Mouse (Mus musculus) hindbrain, embryonic 12.5 days (tissue): ENCODE data around the gene Setd1b. TPM values are rescaled to one million over a fixed set of nuclear protein-coding genes. Genes with fewer than 3 reads are reported as not detected.
"Not testable (repeated sequence)": the region's sequence is repeated elsewhere in the genome, so short reads cannot be mapped to it uniquely, and the experiment has no call there.

Experiments
- ATAC-seq: fragments of 200-750 bp; cut with Nextera tagmentation; 2 replicates; pipeline ENCODE4 v1.8.0; 2017; ENCODE audit warnings: moderate TSS enrichment; ENCODE audit not compliant: low FRiP score
- H3K27ac ChIP-seq: fragments of 300-500 bp; sonication (generic); 2 replicates; pipeline ENCODE4 v1.5.1; 2016; ENCODE audit warnings: mild to moderate bottlenecking
- H3K27me3 ChIP-seq: fragments of 300-500 bp; sonication (generic); 2 replicates; pipeline ENCODE4 v1.6.1; 2016; ENCODE audit warnings: mild to moderate bottlenecking
- H3K36me3 ChIP-seq: fragments of 300-500 bp; sonication (generic); 2 replicates; pipeline ENCODE4 v1.6.1; 2016; ENCODE audit warnings: mild to moderate bottlenecking
- H3K4me1 ChIP-seq: fragments of 300-500 bp; sonication (generic); 2 replicates; pipeline ENCODE4 v1.6.1; 2016
- H3K4me2 ChIP-seq: fragments of 300-500 bp; sonication (generic); replicated peaks from 2 replicates; pipeline ENCODE4 v1.6.1; 2016; ENCODE audit warnings: mild to moderate bottlenecking
- H3K4me3 ChIP-seq: fragments of 300-500 bp; sonication (generic); 2 replicates; pipeline ENCODE4 v1.5.1; 2016; ENCODE audit warnings: mild to moderate bottlenecking
- H3K9ac ChIP-seq: fragments of 300-500 bp; sonication (generic); 2 replicates; pipeline ENCODE4 v1.6.1; 2016; ENCODE audit warnings: mild to moderate bottlenecking, moderate library complexity
- H3K9me3 ChIP-seq: fragments of 300-500 bp; sonication (generic); replicated peaks from 2 replicates; pipeline ENCODE4 v1.6.1; 2016; ENCODE audit warnings: mild to moderate bottlenecking
- WGBS: fragments of 180-500 bp; shearing (Covaris S2); methylation state at CpG from one replicate; pipeline ENCODE4 v1.1.7; 2016; 5-methylcytosine and 5-hydroxymethylcytosine counted together
- polyA plus RNA-seq: library from polyadenylated mRNA; unstranded; fragments of >200 nt; fragmentation: Nextera tagmentation; extraction: Ambion mirVana; gene quantifications from 2 replicates; pipeline ENCODE4 v1.2.1, GENCODE M21; 2016

Gene Setd1b
- polyA plus RNA-seq, 1 experiment from 2014 or later: 13.8 TPM

- 88% methylated on average over 10 of the region's 10 CpGs for WGBS
- H3K27ac ChIP-seq: no peak within 1 kb of the TSS
- no peak within 1 kb of the TSS for H3K4me2 ChIP-seq
- H3K36me3 ChIP-seq: no peaks in the 10 kb centered on the region
- no peaks in the 10 kb centered on the region for H3K27me3 ChIP-seq
- no peaks in the 10 kb centered on the region for H3K4me1 ChIP-seq
- H3K4me3 ChIP-seq: no peak within 1 kb of the TSS
- H3K9me3 ChIP-seq: no peaks in the 10 kb centered on the region
- ATAC-seq: no peak
- no peak within 1 kb of the TSS for H3K9ac ChIP-seq
Measured at GRCm38 (mm10) chr5:123182651-123183050, 40.7 kb downstream of the Setd1b start, which contains the start of gene Hpd. Gene Hpd (minus strand): TSS chr5:123182727.

GRCm38 (mm10) chr5:123185966-123186365 is 44.0 kb downstream of the Setd1b start:
- no peak overlapping the region for H3K4me2 ChIP-seq
- ATAC-seq: no peak
- no peak overlapping the region for H3K9ac ChIP-seq
- no peaks in the 10 kb centered on the region for H3K36me3 ChIP-seq
- H3K27me3 ChIP-seq: no peaks in the 10 kb centered on the region
- H3K9me3 ChIP-seq: no peaks in the 10 kb centered on the region
- no peak overlapping the region for H3K4me3 ChIP-seq
- WGBS: 76% methylated on average over 6 of the region's 6 CpGs
- H3K27ac ChIP-seq: no peak overlapping the region
- H3K4me1 ChIP-seq: no peaks in the 10 kb centered on the region

DNA sequence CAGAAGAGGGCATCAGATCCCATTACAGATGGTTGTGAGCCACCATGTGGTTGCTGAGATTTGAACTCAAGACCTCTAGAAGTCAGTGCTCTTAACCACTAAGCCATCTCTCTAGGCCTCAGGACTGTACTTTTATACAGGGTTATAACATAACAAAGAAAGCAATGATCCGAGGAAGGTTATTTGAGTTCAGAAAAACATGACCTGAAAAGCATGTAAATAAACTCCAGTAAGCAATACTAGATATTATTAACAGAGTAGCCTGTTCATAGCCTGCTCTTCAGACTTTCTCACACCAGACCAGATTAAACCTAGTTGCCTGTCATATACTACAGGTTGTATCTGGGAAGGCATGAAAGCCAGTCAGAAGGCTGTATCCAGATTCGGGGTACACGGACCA is 45.3 kb downstream of the Setd1b start:
- Histone ChIP-seq H3K4me1 (no peaks in the 10 kb centered on the region), H3K36me3 (no peaks in the 10 kb centered on the region), H3K27me3 (no peaks in the 10 kb centered on the region), H3K4me2 (no peak overlapping the region), H3K9ac (no peak overlapping the region), H3K9me3 (no peaks in the 10 kb centered on the region), H3K27ac (no peak overlapping the region), H3K4me3 (no peak overlapping the region)
- WGBS: 88% methylated on average over 3 of the region's 3 CpGs
- ATAC-seq: no peak

DNA sequence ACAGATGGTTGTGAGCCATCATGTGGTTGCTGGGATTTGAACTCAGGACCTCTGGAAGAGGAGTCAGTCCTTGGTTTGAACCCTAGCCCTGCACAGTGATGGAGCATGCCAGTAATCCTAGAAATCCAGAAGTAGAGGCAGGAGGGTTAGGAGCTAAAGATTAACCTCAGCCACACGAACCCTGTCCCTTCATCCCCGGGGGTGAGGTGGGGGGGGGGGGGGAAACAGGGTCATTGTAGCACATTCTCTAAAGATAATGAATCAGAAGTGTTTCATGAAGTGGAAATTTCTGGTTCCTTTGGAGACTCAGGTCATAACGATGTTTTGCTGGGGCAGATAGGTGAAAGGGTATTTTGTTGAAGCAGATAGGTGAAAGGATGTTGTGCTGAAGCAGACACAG is 48.9 kb downstream of the Setd1b start:
- no peak for ATAC-seq
- no peak overlapping the region for H3K9ac ChIP-seq
- no peak overlapping the region for H3K4me3 ChIP-seq
- no peaks in the 10 kb centered on the region for H3K4me1 ChIP-seq
- no peak overlapping the region for H3K4me2 ChIP-seq
- H3K9me3 ChIP-seq: no peaks in the 10 kb centered on the region
- H3K27me3 ChIP-seq: no peaks in the 10 kb centered on the region
- H3K36me3 ChIP-seq: no peaks in the 10 kb centered on the region
- WGBS: 69% methylated on average over 3 of the region's 3 CpGs
- H3K27ac ChIP-seq: no peak overlapping the region

DNA sequence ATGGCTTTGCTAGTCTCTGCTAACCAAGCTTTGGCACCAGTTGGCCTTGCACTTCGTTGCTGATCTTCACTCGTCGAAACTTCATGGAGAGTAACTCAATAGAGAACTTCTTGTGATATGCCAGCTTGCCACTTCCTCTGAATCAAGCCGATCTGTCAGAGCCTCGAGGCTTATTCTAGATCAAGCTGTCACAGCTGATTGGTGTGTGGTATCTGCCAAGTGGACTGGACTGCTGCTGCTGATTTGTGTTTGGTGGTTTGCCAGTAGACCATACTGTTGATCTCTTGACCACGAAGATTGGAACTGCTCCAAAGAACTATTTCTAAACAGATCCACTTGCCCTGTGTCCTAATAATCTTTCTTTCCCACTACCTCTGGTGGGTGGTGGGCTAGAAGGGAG is 49.4 kb downstream of the Setd1b start:
- Histone ChIP-seq H3K4me1 (no peaks in the 10 kb centered on the region), H3K27me3 (no peaks in the 10 kb centered on the region), H3K9me3 (no peaks in the 10 kb centered on the region), H3K36me3 (no peaks in the 10 kb centered on the region), H3K4me2 (no peak overlapping the region), H3K27ac (no peak overlapping the region), H3K4me3 (no peak overlapping the region), H3K9ac (no peak overlapping the region)
- no peak for ATAC-seq
- 85% methylated on average over 6 of the region's 6 CpGs for WGBS

DNA sequence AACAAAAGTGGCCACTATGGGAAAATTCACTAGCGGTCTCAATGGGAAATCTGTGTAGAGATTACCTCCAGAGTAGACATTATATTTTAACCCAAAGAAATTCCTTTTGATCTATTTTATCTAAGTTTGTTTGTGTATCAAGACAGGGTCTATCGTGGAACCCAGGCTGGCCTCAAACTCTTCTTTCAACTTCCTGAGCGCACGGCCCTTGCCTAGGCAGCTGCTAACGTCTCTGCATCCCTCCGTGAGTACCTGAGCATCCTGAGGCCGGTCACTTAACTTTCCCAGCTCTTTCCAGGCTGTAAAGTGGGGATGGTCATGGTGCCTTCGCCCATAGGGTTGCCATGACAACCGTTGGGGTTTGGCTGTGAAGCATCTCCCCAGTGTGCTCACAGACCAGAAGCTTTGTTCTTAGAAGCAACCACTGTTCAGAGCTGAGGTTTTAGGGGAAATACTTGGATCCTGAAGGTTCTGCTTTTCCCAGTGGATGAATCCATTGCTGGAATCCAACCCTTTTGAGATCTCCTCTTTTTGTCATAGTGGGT is 50.7 kb downstream of the Setd1b start:
- no peak overlapping the region for H3K9ac ChIP-seq
- H3K27ac ChIP-seq: no peak overlapping the region
- no peaks in the 10 kb centered on the region for H3K9me3 ChIP-seq
- H3K27me3 ChIP-seq: no peaks in the 10 kb centered on the region
- H3K4me1 ChIP-seq: no peaks in the 10 kb centered on the region
- H3K4me2 ChIP-seq: no peak overlapping the region
- no peaks in the 10 kb centered on the region for H3K36me3 ChIP-seq
- no peak overlapping the region for H3K4me3 ChIP-seq
- ATAC-seq: no peak
- 56% methylated on average over 9 of the region's 9 CpGs for WGBS

DNA sequence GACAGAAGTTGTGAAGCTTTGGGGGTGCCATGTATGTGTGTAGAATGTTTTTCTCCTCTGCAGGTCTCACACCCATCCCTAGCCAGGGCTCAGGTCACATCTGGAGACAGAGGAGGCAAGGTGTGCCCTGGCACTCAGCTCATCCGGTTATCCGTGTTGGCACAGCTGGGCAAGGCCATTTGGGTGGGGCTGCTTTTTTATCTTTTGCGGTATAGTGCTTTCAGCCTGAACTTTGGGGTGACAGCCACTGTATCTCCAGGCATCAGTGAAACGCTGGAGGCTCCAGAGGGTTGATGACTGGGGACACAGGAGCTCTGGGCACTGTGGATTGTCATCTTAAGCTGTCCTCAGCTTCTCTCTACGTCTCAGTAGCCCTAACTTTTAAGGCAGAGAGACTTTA is 51.4 kb downstream of the Setd1b start:
- H3K27me3 ChIP-seq: no peaks in the 10 kb centered on the region
- no peak overlapping the region for H3K9ac ChIP-seq
- 87% methylated on average over 5 of the region's 5 CpGs for WGBS
- no peaks in the 10 kb centered on the region for H3K36me3 ChIP-seq
- H3K9me3 ChIP-seq: no peaks in the 10 kb centered on the region
- H3K27ac ChIP-seq: no peak overlapping the region
- ATAC-seq: no peak
- no peaks in the 10 kb centered on the region for H3K4me1 ChIP-seq
- no peak overlapping the region for H3K4me2 ChIP-seq
- H3K4me3 ChIP-seq: no peak overlapping the region

DNA sequence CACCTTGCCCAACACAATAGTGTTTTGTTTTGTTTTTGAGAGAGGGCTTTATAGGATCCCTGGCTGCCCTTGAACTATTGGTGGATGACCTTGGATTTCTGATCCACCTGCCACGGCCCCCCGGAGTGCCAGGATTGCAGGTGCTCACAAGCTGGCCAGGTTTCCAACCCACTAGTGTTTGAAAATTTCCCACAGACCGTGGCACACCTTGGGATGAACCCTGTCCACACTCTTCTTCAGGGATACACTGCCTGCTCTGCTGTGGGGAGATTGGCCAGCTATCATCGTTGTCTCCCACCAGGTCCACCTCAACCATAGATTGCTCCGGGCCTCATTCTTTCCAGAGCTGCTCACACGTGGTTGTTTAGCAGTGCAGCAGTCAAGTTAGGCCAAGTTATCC is 52.9 kb downstream of the Setd1b start:
- Histone ChIP-seq H3K4me3 (no peak overlapping the region), H3K27ac (no peak overlapping the region), H3K27me3 (no peaks in the 10 kb centered on the region), H3K36me3 (no peaks in the 10 kb centered on the region), H3K4me1 (no peaks in the 10 kb centered on the region), H3K4me2 (no peak overlapping the region), H3K9ac (no peak overlapping the region), H3K9me3 (no peaks in the 10 kb centered on the region)
- ATAC-seq: no peak
- 92% methylated on average over 6 of the region's 6 CpGs for WGBS

DNA sequence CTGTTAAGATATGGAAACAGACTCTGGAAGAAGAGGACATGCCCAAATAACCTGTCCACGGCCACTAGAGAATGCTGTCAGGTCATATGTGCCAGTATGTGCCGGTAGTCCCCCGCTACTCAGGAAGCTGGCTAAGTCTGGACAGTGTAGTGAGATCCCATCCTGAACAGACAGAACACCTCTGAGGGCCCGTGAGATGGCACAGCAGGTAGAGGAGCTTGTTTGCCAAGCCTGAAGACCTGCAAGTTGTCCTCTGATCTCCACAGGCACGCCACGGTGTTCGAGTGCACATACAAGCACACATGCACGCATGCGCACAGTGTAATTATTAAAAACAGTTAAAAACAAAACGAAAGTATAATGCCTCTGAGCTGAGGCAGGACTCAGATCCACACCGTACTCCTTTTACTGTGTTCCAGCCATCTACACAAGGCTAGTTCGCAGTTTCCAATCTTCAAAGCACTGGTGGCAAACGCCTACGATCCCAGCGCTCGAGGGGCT is 53.6 kb downstream of the Setd1b start:
- Histone ChIP-seq H3K4me3 (no peak overlapping the region), H3K27me3 (no peaks in the 10 kb centered on the region), H3K9ac (no peak overlapping the region), H3K9me3 (no peaks in the 10 kb centered on the region), H3K36me3 (no peaks in the 10 kb centered on the region), H3K27ac (no peak overlapping the region), H3K4me2 (no peak overlapping the region), H3K4me1 (no peaks in the 10 kb centered on the region)
- 93% methylated on average over 16 of the region's 16 CpGs for WGBS
- no peak for ATAC-seq

DNA sequence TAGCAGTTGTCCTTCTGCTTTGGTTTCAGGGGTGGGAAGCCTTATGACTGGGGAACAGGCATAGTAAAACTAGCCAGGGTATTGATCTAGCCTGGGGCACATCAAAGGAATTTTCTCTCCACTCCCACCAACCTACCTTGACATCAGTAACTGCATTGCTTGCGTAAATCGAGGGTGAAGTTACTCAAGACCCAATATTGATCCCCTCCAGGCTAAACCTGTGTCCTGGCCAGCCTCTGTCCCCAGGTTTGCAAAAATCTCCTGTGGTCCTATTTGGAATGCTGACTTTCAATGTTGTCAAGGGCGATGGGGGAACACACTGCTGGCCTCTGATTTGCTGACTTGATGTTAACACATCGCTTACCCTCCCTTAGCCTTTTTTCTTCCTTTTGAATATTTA is 54.8 kb downstream of the Setd1b start:
- no peak overlapping the region for H3K27ac ChIP-seq
- no peaks in the 10 kb centered on the region for H3K4me1 ChIP-seq
- no peak overlapping the region for H3K9ac ChIP-seq
- no peak overlapping the region for H3K4me2 ChIP-seq
- no peaks in the 10 kb centered on the region for H3K36me3 ChIP-seq
- H3K9me3 ChIP-seq: no peaks in the 10 kb centered on the region
- no peak overlapping the region for H3K4me3 ChIP-seq
- 70% methylated on average over 4 of the region's 4 CpGs for WGBS
- H3K27me3 ChIP-seq: no peaks in the 10 kb centered on the region
- ATAC-seq: no peak

DNA sequence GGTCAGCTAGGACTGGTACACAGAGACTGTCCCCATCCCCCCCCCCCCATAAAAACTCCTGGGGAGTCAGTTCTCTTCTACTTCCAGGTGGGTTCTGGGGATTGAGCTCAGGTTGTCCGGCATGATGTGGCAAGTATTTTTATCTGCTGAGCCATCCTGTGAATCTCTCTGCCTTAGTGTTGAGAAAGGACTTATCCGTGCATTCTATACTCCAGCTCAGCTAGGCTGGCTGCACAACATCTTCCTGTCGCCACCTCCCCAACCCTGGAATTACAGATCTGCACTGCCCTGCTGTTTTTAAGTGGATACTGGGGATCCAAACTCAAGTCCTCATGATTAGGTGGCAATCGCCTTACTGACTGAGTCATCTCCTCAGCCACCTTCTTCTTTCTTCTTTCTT is 56.5 kb downstream of the Setd1b start:
- Histone ChIP-seq H3K9ac (no peak overlapping the region), H3K4me3 (no peak overlapping the region), H3K36me3 (no peaks in the 10 kb centered on the region), H3K27me3 (no peaks in the 10 kb centered on the region), H3K27ac (no peak overlapping the region), H3K4me1 (no peaks in the 10 kb centered on the region), H3K9me3 (no peaks in the 10 kb centered on the region), H3K4me2 (no peak overlapping the region)
- WGBS: 92% methylated on average over 4 of the region's 4 CpGs
- ATAC-seq: no peak

- H3K36me3 ChIP-seq, ATAC-seq, H3K9ac ChIP-seq, H3K4me1 ChIP-seq, H3K9me3 ChIP-seq, H3K27ac ChIP-seq, H3K4me3 ChIP-seq, H3K27me3 ChIP-seq, H3K4me2 ChIP-seq: not testable (repeated sequence)
- 87% methylated on average over 6 of the region's 7 CpGs for WGBS
Measured at GRCm38 (mm10) chr5:123200816-123201522, 59.0 kb downstream of the Setd1b start.

DNA sequence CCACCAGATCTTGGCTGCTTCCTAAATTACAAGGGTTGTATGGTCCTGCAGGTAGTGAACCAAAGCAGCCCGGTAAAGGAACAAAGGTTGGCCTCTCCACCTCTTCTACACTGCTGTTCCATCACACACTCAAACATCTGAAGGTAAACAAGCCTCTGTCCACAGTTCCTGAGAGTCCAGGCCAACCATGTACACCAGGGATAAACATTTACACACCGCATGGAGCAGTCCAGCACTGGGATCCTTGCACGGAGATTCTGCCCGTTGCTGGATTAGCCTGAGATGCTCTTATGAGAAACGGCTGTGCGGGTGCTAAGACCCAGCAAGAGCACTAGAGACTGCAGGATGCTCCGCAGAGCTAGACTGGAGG is 59.5 kb downstream of the Setd1b start:
- no peaks in the 10 kb centered on the region for H3K9me3 ChIP-seq

More for the DNA sequence above, 59.5 kb downstream of the Setd1b start:
- no peak overlapping the region for H3K9ac ChIP-seq
- no peak overlapping the region for H3K4me3 ChIP-seq
- H3K4me1 ChIP-seq: no peaks in the 10 kb centered on the region
- H3K27ac ChIP-seq: no peak overlapping the region
- 87% methylated on average over 7 of the region's 7 CpGs for WGBS
- H3K27me3 ChIP-seq: no peaks in the 10 kb centered on the region
- H3K4me2 ChIP-seq: no peak overlapping the region
- ATAC-seq: no peak
- H3K36me3 ChIP-seq: no peaks in the 10 kb centered on the region
